Mouse (Mus musculus): ENCODE results near the gene Cyp2a4. TPM values are rescaled to one million over a fixed set of nuclear protein-coding genes. Genes with fewer than 3 reads are reported as not detected.
"Not testable (repeated sequence)": the region's sequence is repeated elsewhere in the genome, so short reads cannot be mapped to it uniquely, and the experiment has no call there.

Gene Cyp2a4
- polyA plus RNA-seq, 1 experiment from 2014 or later = not detected

DNA sequence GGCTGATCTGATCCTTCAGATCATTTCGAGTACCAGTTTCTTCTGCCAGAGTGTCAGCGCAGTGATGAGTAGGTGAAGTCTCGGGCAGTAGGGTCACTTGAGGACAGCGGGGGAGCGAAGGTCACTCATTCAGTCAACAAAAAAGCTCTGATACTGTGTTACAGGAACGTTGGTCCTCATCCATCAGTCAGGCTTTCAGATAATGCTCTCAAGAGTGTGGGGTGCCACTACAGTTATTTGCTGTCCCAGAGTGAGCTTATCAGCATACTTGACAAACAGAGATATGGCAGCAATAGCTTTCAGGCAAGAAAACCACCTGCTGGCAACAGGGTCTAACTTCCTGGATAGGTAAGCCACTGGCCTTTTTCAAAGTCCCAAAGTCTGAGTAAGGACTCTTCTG, 49.8 kb downstream of the Cyp2a4 start:
- not testable (repeated sequence) for ATAC-seq
- WGBS = 90% methylated on average over 5 of the region's 6 CpGs

More for the DNA sequence above, 49.8 kb downstream of the Cyp2a4 start:
- not testable (repeated sequence) for H3K9me3 ChIP-seq (replicated peaks; ENCODE audit: control insufficient read depth, low read length, poor library complexity, severe bottlenecking); H3K27ac ChIP-seq (ENCODE audit: low read length); H3K4me1 ChIP-seq (ENCODE audit: control insufficient read depth, insufficient read depth, low read length); H3K4me2 ChIP-seq (ENCODE audit: low read length); H3K4me3 ChIP-seq (ENCODE audit: low read depth, low read length); H3K27me3 ChIP-seq (ENCODE audit: control insufficient read depth, insufficient read depth, low read depth, low read length); H3K9ac ChIP-seq (ENCODE audit: low read depth, low read length); H3K36me3 ChIP-seq (ENCODE audit: control insufficient read depth, insufficient read depth, low read length)

Other genes starting within 250 kb of the Cyp2a4 start
- gene Cyp2b13, start 245.7 kb upstream of the Cyp2a4 start, polyA plus RNA-seq (2015; fragmentation: Nextera tagmentation; extraction: Ambion mirVana) = not detected in 2 replicates
- gene Cyp2b9, start 133.8 kb upstream of the Cyp2a4 start, polyA plus RNA-seq (2015; fragmentation: Nextera tagmentation; extraction: Ambion mirVana) = not detected in 2 replicates
- not detected in 2 replicates for gene Vmn1r184, start 46.8 kb upstream of the Cyp2a4 start, polyA plus RNA-seq (2015; fragmentation: Nextera tagmentation; extraction: Ambion mirVana)
- gene Nlrp9c, start 96.5 kb downstream of the Cyp2a4 start, polyA plus RNA-seq (2015; fragmentation: Nextera tagmentation; extraction: Ambion mirVana) = not detected in 2 replicates
- not detected in 2 replicates for gene Nlrp4a, start 127.9 kb downstream of the Cyp2a4 start, polyA plus RNA-seq (2015; fragmentation: Nextera tagmentation; extraction: Ambion mirVana)
- gene Nlrp9a, start 227.9 kb downstream of the Cyp2a4 start, polyA plus RNA-seq (2015; fragmentation: Nextera tagmentation; extraction: Ambion mirVana) = not detected in 2 replicates